Mouse (Mus musculus) neural tube, embryonic 14.5 days (tissue): Measurements from ENCODE around the gene Rgl1. TPM values are rescaled to one million over a fixed set of nuclear protein-coding genes. Genes with fewer than 3 reads are reported as not detected.
"Not testable (repeated sequence)": the region's sequence is repeated elsewhere in the genome, so short reads cannot be mapped to it uniquely, and the experiment has no call there.

Experiments
- ATAC-seq: fragments of 200-750 bp; cut with Nextera tagmentation; 2 replicates; pipeline ENCODE4 v1.8.0; 2017; ENCODE audit warnings: low read depth, mild to moderate bottlenecking, moderate TSS enrichment, moderate library complexity
- H3K27ac ChIP-seq: fragments of 300-500 bp; sonication (generic); 2 replicates; pipeline ENCODE4 v1.5.1; 2014; ENCODE audit warnings: low read depth, mild to moderate bottlenecking, control low read depth, low read length, moderate library complexity, mixed read lengths
- H3K27me3 ChIP-seq: fragments of 300-500 bp; sonication (generic); 2 replicates; pipeline ENCODE4 v1.6.1; 2014; ENCODE audit warnings: low read length; ENCODE audit not compliant: control insufficient read depth, insufficient read depth
- H3K36me3 ChIP-seq: fragments of 300-500 bp; sonication (generic); 2 replicates; pipeline ENCODE4 v1.6.1; 2014; ENCODE audit warnings: low read length, mixed read lengths; ENCODE audit not compliant: control insufficient read depth, insufficient read depth
- H3K4me1 ChIP-seq: fragments of 300-500 bp; sonication (generic); 2 replicates; pipeline ENCODE4 v1.6.1; 2014; ENCODE audit warnings: low read length; ENCODE audit not compliant: control insufficient read depth, insufficient read depth
- H3K4me2 ChIP-seq: fragments of 300-500 bp; sonication (generic); 2 replicates; pipeline ENCODE4 v1.6.1; 2014; ENCODE audit warnings: mild to moderate bottlenecking, low read depth, low read length, control low read depth
- H3K4me3 ChIP-seq: fragments of 300-500 bp; sonication (generic); 2 replicates; pipeline ENCODE4 v1.5.1; 2014; ENCODE audit warnings: low read depth, low read length, control low read depth, mixed read lengths
- H3K9ac ChIP-seq: fragments of 300-500 bp; sonication (generic); replicated peaks from 2 replicates; pipeline ENCODE4 v1.6.1; 2014; ENCODE audit warnings: low read depth, mild to moderate bottlenecking, control low read depth, low read length, mixed read lengths
- H3K9me3 ChIP-seq: fragments of 300-500 bp; sonication (generic); 2 replicates; pipeline ENCODE4 v1.6.1; 2016; ENCODE audit warnings: low read length; ENCODE audit not compliant: control insufficient read depth
- WGBS: fragments of 180-500 bp; shearing (Covaris S2); extraction: QIAGEN DNeasy Blood & Tissue Kit; methylation state at CpG from one replicate; pipeline ENCODE4 v1.1.7; 2014; 5-methylcytosine and 5-hydroxymethylcytosine counted together
- polyA plus RNA-seq: library from polyadenylated mRNA; unstranded; fragments of >200 nt; fragmentation: Nextera tagmentation; extraction: Ambion mirVana; gene quantifications from 2 replicates; pipeline ENCODE4 v1.2.1, GENCODE M21; 2014

Rgl1 gene
- polyA plus RNA-seq, 1 experiment from 2014 or later = 14.9 TPM

GRCm38 (mm10) chr1:152660436-152660835 is 105.7 kb downstream of the Rgl1 start:
- Histone ChIP-seq H3K9me3 (no peaks in the 10 kb centered on the region), H3K4me3 (no peak overlapping the region), H3K27ac (no peak overlapping the region), H3K9ac (no peak overlapping the region), H3K4me2 (no peak overlapping the region), H3K36me3 (no peaks in the 10 kb centered on the region), H3K4me1 (no peaks in the 10 kb centered on the region), H3K27me3 (no peaks in the 10 kb centered on the region)
- 97% methylated on average over 7 of the region's 7 CpGs for WGBS
- no peak for ATAC-seq

- Histone ChIP-seq H3K4me1 (no peaks in the 10 kb centered on the region), H3K4me2 (no peak overlapping the region), H3K36me3 (no peaks in the 10 kb centered on the region), H3K27ac (no peak overlapping the region), H3K4me3 (no peak overlapping the region), H3K9me3 (no peaks in the 10 kb centered on the region), H3K27me3 (no peaks in the 10 kb centered on the region), H3K9ac (no peak overlapping the region)
- WGBS = 94% methylated on average over 4 of the region's 4 CpGs
- no peak for ATAC-seq
These were observed 106.2 kb downstream of the Rgl1 start for GRCm38 (mm10) chr1:152659961-152660360.

- Histone ChIP-seq H3K9ac (no peak overlapping the region), H3K27ac (no peak overlapping the region), H3K4me2 (no peak overlapping the region), H3K9me3 (no peaks in the 10 kb centered on the region), H3K36me3 (no peaks in the 10 kb centered on the region), H3K4me1 (no peaks in the 10 kb centered on the region), H3K4me3 (no peak overlapping the region), H3K27me3 (no peaks in the 10 kb centered on the region)
- 76% methylated on average over 6 of the region's 6 CpGs for WGBS
- no peak for ATAC-seq
These were observed 109.5 kb downstream of the Rgl1 start for GRCm38 (mm10) chr1:152656601-152657000.

GRCm38 (mm10) chr1:152654851-152655250 is 111.3 kb downstream of the Rgl1 start:
- no peak for ATAC-seq
- Histone ChIP-seq H3K4me2 (no peak overlapping the region), H3K36me3 (no peaks in the 10 kb centered on the region), H3K27me3 (no peaks in the 10 kb centered on the region), H3K27ac (no peak overlapping the region), H3K9me3 (no peaks in the 10 kb centered on the region), H3K4me1 (no peaks in the 10 kb centered on the region), H3K4me3 (no peak overlapping the region), H3K9ac (no peak overlapping the region)
- 96% methylated on average over 6 of the region's 6 CpGs for WGBS

- H3K4me2 ChIP-seq = no peak overlapping the region
- H3K9me3 ChIP-seq = no peaks in the 10 kb centered on the region
- no peak overlapping the region for H3K27ac ChIP-seq
- no peak for ATAC-seq
- no peaks in the 10 kb centered on the region for H3K27me3 ChIP-seq
- no peak overlapping the region for H3K4me3 ChIP-seq
- H3K4me1 ChIP-seq = no peaks in the 10 kb centered on the region
- H3K36me3 ChIP-seq = no peaks in the 10 kb centered on the region
- WGBS = 90% methylated on average over 1 of the region's 1 CpGs
- H3K9ac ChIP-seq = no peak overlapping the region
These were observed 114.7 kb downstream of the Rgl1 start for GRCm38 (mm10) chr1:152651495-152651874.

- Histone ChIP-seq H3K4me1 (no peaks in the 10 kb centered on the region), H3K27ac (no peak overlapping the region), H3K4me3 (no peak overlapping the region), H3K36me3 (no peaks in the 10 kb centered on the region), H3K27me3 (no peaks in the 10 kb centered on the region), H3K9me3 (no peaks in the 10 kb centered on the region), H3K4me2 (no peak overlapping the region), H3K9ac (no peak overlapping the region)
- no peak for ATAC-seq
- WGBS = 86% methylated on average over 6 of the region's 6 CpGs
These were observed 115.2 kb downstream of the Rgl1 start for GRCm38 (mm10) chr1:152650856-152651494.

GRCm38 (mm10) chr1:152648052-152648451 is 118.1 kb downstream of the Rgl1 start:
- H3K4me3 ChIP-seq = no peak overlapping the region
- no peaks in the 10 kb centered on the region for H3K36me3 ChIP-seq
- H3K4me2 ChIP-seq = no peak overlapping the region
- H3K9me3 ChIP-seq = no peaks in the 10 kb centered on the region
- no peaks in the 10 kb centered on the region for H3K4me1 ChIP-seq
- no peak overlapping the region for H3K27ac ChIP-seq
- no peak for ATAC-seq
- 95% methylated on average over 5 of the region's 5 CpGs for WGBS
- no peaks in the 10 kb centered on the region for H3K27me3 ChIP-seq
- no peak overlapping the region for H3K9ac ChIP-seq

GRCm38 (mm10) chr1:152642207-152642606 is 123.9 kb downstream of the Rgl1 start:
- H3K27me3 ChIP-seq, H3K9me3 ChIP-seq, H3K9ac ChIP-seq, ATAC-seq, H3K4me3 ChIP-seq, H3K4me1 ChIP-seq, H3K27ac ChIP-seq, H3K36me3 ChIP-seq, H3K4me2 ChIP-seq: not testable (repeated sequence)
- WGBS = 73% methylated on average over 10 of the region's 10 CpGs

GRCm38 (mm10) chr1:152640195-152640981 is 125.8 kb downstream of the Rgl1 start:
- WGBS = 65% methylated on average over 11 of the region's 11 CpGs
- Histone ChIP-seq H3K4me2 (no peak overlapping the region), H3K36me3 (no peaks in the 10 kb centered on the region), H3K4me1 (0 out of 2 replicates have a peak, but pooled peaks cover 3% of the 10 kb centered on the region), H3K27me3 (no peaks in the 10 kb centered on the region), H3K9me3 (no peaks in the 10 kb centered on the region), H3K27ac (no peak overlapping the region), H3K9ac (no peak overlapping the region), H3K4me3 (no peak overlapping the region)
- peak; percentile 56 for ATAC-seq
